Mouse (Mus musculus): ENCODE results near the gene Brox.

Gene Brox

GRCm38 (mm10) chr1:183272867-183273818 is 23.9 kb downstream of the Brox start:
- DNase-seq (ENCODE audit: low spot score), result no peak

- no peak for DNase-seq (ENCODE audit: low spot score)
Measured at GRCm38 (mm10) chr1:183267666-183268065, 29.4 kb downstream of the Brox start.

GRCm38 (mm10) chr1:183265921-183266467 is 31.1 kb downstream of the Brox start:
- no peak for DNase-seq (ENCODE audit: low spot score)

GRCm38 (mm10) chr1:183264145-183265008 is 32.7 kb downstream of the Brox start:
- DNase-seq (ENCODE audit: low spot score), result no peak

- no peak for DNase-seq (ENCODE audit: low spot score)
Measured at GRCm38 (mm10) chr1:183252574-183252973, 44.5 kb downstream of the Brox start.

GRCm38 (mm10) chr1:183251818-183252217 is 45.3 kb downstream of the Brox start:
- DNase-seq (ENCODE audit: low spot score), result no peak

GRCm38 (mm10) chr1:183250612-183251011 is 46.5 kb downstream of the Brox start:
- no peak for DNase-seq (ENCODE audit: low spot score)

GRCm38 (mm10) chr1:183248144-183248543 is 48.9 kb downstream of the Brox start:
- DNase-seq (ENCODE audit: low spot score), result no peak

GRCm38 (mm10) chr1:183243293-183243692 is 53.8 kb downstream of the Brox start:
- DNase-seq (ENCODE audit: low spot score), result no peak

GRCm38 (mm10) chr1:183237901-183238300 is 59.2 kb downstream of the Brox start:
- no peak for DNase-seq (ENCODE audit: low spot score)

GRCm38 (mm10) chr1:183236460-183236859 is 60.6 kb downstream of the Brox start:
- no peak for DNase-seq (ENCODE audit: low spot score)

GRCm38 (mm10) chr1:183233679-183234174 is 63.3 kb downstream of the Brox start:
- no peak for DNase-seq (ENCODE audit: low spot score)

GRCm38 (mm10) chr1:183232985-183233678 is 63.9 kb downstream of the Brox start:
- DNase-seq (ENCODE audit: low spot score), result no peak

GRCm38 (mm10) chr1:183227469-183227868 is 69.6 kb downstream of the Brox start:
- DNase-seq (ENCODE audit: low spot score), result no peak

Data from testis, postnatal 14 days (tissue).